Mouse (Mus musculus): ENCODE data around the gene Jarid2. TPM values are rescaled to one million over a fixed set of nuclear protein-coding genes. Genes with fewer than 3 reads are reported as not detected.
A peak's percentile ranks its signal among the peaks of the same experiment; 100 is the strongest.

Jarid2 gene
- polyA plus RNA-seq, 1 experiment from 2014 or later: 33.3 TPM

GRCm38 (mm10) chr13:44933575-44933974, 204.3 kb downstream of the Jarid2 start:
- H3K9ac ChIP-seq: no peak overlapping the region
- no peaks in the 10 kb centered on the region for H3K27me3 ChIP-seq
- peaks cover 10% of the 10 kb centered on the region for H3K36me3 ChIP-seq
- no peak overlapping the region for H3K4me3 ChIP-seq
- 72% methylated on average over 7 of the region's 7 CpGs for WGBS
- no peak for ATAC-seq (ENCODE audit: insufficient number of reproducible peaks, low FRiP score, low TSS enrichment, low read depth)
- H3K4me2 ChIP-seq: no peak overlapping the region
- peaks cover 7% of the 10 kb centered on the region; the same call in 1 of the 2 replicates for H3K4me1 ChIP-seq
- no peak overlapping the region for H3K27ac ChIP-seq
- H3K9me3 ChIP-seq: no peaks in the 10 kb centered on the region

DNA sequence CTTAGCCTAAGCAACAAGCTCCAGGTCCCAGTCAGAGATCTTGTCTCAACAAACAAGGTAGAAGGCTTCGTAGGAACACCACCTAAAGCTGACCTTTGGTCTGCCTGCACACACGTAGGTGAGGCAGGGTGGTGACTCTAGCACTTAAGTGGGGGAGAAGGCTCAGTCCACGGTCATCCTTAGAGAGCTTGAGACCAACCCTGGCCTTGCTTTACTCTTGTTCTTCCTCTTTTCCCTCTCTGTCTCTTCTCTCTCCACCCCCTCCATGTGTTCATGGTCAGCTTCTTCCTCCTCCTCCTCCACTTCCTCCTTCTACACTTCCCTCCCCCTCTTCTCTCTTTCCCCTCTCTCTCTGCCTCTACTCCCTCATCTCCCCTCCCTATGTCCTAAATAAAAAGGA, 208.4 kb downstream of the Jarid2 start:
- Histone ChIP-seq H3K9ac (no peak overlapping the region), H3K27me3 (no peaks in the 10 kb centered on the region), H3K4me1 (peaks cover 12% of the 10 kb centered on the region; the same call in 1 of the 2 replicates), H3K36me3 (no peaks in the 10 kb centered on the region), H3K9me3 (no peaks in the 10 kb centered on the region), H3K4me2 (no peak overlapping the region), H3K4me3 (no peak overlapping the region), H3K27ac (no peak overlapping the region)
- 84% methylated on average over 3 of the region's 3 CpGs for WGBS
- no peak for ATAC-seq (ENCODE audit: insufficient number of reproducible peaks, low FRiP score, low TSS enrichment, low read depth)

GRCm38 (mm10) chr13:44939326-44940035, 210.2 kb downstream of the Jarid2 start:
- Histone ChIP-seq H3K9ac (no peak overlapping the region), H3K4me3 (no peak overlapping the region), H3K27ac (no peak overlapping the region), H3K4me2 (no peak overlapping the region), H3K9me3 (no peaks in the 10 kb centered on the region), H3K36me3 (no peaks in the 10 kb centered on the region; the same call in 1 of the 2 replicates), H3K27me3 (no peaks in the 10 kb centered on the region), H3K4me1 (0 out of 2 replicates have a peak, but pooled peaks cover 10% of the 10 kb centered on the region)
- 70% methylated on average over 8 of the region's 8 CpGs for WGBS
- no peak for ATAC-seq (ENCODE audit: insufficient number of reproducible peaks, low FRiP score, low TSS enrichment, low read depth)

GRCm38 (mm10) chr13:44943618-44944017, 214.3 kb downstream of the Jarid2 start:
- no peak overlapping the region for H3K27ac ChIP-seq
- H3K4me3 ChIP-seq: no peak overlapping the region
- 58% methylated on average over 2 of the region's 2 CpGs for WGBS
- H3K9ac ChIP-seq: no peak overlapping the region
- no peaks in the 10 kb centered on the region for H3K27me3 ChIP-seq
- H3K36me3 ChIP-seq: no peaks in the 10 kb centered on the region; the same call in 1 of the 2 replicates
- H3K4me1 ChIP-seq: peaks cover 22% of the 10 kb centered on the region; the same call in 1 of the 2 replicates
- no peaks in the 10 kb centered on the region for H3K9me3 ChIP-seq
- ATAC-seq (ENCODE audit: insufficient number of reproducible peaks, low FRiP score, low TSS enrichment, low read depth): no peak
- H3K4me2 ChIP-seq: no peak overlapping the region

- WGBS: 36% methylated on average over 8 of the region's 8 CpGs
- ATAC-seq (ENCODE audit: insufficient number of reproducible peaks, low FRiP score, low TSS enrichment, low read depth): no peak
- Histone ChIP-seq H3K4me3 (peak overlapping the region; percentile 8; the same call in 1 of the 2 replicates), H3K9me3 (no peaks in the 10 kb centered on the region), H3K27ac (no peak overlapping the region), H3K27me3 (no peaks in the 10 kb centered on the region), H3K36me3 (no peaks in the 10 kb centered on the region; the same call in 1 of the 2 replicates), H3K4me2 (peak overlapping the region; percentile 19; the same call in 1 of the 2 replicates), H3K4me1 (peaks cover 16% of the 10 kb centered on the region; the same call in 1 of the 2 replicates), H3K9ac (no peak overlapping the region)
Observed at GRCm38 (mm10) chr13:44946880-44947635, 217.8 kb downstream of the Jarid2 start.

DNA sequence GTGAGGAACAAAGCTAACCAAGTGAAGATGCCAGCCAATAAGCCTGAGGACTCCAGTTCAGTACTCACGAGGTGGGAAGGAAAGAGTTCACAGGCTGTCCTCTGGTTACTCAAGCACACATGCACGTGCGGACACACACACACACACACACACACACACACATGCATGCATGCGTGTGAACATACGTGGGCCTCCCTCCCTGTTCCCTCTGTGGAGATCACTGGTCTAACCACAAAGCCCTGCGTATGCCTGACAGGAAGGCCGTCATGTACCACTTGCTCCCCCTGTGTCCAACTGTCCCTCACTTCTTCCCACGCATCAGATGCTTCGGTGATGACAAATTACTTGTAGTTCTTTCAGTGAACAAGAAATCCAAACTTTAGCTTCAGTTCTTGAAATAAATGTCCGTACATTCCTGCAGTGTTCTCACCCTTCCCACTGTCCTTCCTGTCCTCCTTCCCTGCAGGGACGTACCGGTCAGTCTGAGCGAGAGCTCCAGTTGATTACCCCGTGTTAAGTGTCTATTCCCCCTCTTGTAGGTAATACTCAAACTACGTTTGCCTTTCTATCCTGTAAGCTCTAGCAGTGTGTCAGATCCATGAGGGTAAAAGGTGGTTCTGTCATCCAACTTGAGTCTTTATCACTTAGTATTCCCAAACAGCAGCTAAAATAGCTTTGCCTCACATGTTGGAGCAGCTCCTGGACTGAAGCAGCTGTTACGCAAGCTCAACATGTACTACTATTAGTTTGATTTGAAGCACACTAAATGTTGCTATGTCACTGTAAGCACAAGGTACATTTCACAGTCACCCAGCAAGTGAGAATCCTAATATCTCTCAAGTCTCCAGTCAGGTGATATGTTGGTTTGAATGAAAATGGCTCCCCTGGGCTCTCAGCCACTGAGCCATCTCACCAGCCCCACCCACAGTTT, 219.3 kb downstream of the Jarid2 start:
- 90% methylated on average over 16 of the region's 16 CpGs for WGBS
- no peaks in the 10 kb centered on the region for H3K27me3 ChIP-seq

GRCm38 (mm10) chr13:44952393-44953086, 223.3 kb downstream of the Jarid2 start:
- H3K4me1 ChIP-seq: peaks cover 2% of the 10 kb centered on the region; the same call in 1 of the 2 replicates
- no peaks in the 10 kb centered on the region for H3K36me3 ChIP-seq
- H3K4me2 ChIP-seq: no peak overlapping the region
- H3K27ac ChIP-seq: no peak overlapping the region
- no peak overlapping the region for H3K4me3 ChIP-seq
- no peak overlapping the region for H3K9ac ChIP-seq
- no peak for ATAC-seq (ENCODE audit: insufficient number of reproducible peaks, low FRiP score, low TSS enrichment, low read depth)
- WGBS: 46% methylated on average over 10 of the region's 10 CpGs
- H3K9me3 ChIP-seq: no peaks in the 10 kb centered on the region
- no peaks in the 10 kb centered on the region for H3K27me3 ChIP-seq

More for the DNA sequence above, 219.3 kb downstream of the Jarid2 start:
- ATAC-seq (ENCODE audit: insufficient number of reproducible peaks, low FRiP score, low TSS enrichment, low read depth): no peak
- H3K27ac ChIP-seq: no peak overlapping the region
- no peak overlapping the region for H3K9ac ChIP-seq
- H3K4me2 ChIP-seq: no peak overlapping the region
- H3K36me3 ChIP-seq: no peaks in the 10 kb centered on the region; the same call in 1 of the 2 replicates
- H3K9me3 ChIP-seq: no peaks in the 10 kb centered on the region
- peaks cover 11% of the 10 kb centered on the region; the same call in 1 of the 2 replicates for H3K4me1 ChIP-seq
- H3K4me3 ChIP-seq: no peak overlapping the region

DNA sequence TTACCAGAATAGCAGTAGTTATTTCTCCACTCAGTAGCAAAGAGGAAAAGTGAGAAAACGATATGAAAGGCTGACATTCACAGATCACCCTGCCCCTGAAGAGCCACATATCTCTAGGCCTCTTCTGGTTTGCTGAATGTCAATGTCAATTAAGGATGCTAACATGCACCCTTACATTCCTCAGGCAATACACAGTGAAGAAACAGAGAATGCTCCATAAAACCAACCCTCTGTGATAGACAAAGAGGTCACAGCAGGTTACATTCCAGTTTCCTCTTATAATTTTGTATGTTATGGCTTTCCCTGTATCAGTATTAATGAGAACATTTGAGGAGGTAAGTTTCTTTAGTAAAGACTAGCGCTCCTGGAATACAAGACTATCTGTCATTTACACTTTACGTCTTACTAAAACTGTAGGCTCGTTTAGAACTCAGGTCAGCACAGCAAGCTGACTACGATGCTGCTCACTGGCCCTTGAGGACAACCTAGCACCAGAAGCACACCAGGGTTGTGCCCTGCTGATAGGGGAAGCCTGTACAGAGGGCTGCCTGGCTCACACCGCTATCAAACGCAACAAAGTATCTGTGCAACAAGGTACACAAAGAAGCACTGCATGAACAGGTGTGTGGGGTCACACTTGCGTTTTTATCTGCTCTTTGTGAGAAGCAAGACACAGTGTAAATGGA, 224.4 kb downstream of the Jarid2 start:
- Histone ChIP-seq H3K27ac (no peak overlapping the region), H3K4me1 (no peaks in the 10 kb centered on the region), H3K4me3 (no peak overlapping the region), H3K27me3 (no peaks in the 10 kb centered on the region), H3K4me2 (no peak overlapping the region), H3K9me3 (no peaks in the 10 kb centered on the region), H3K9ac (no peak overlapping the region), H3K36me3 (no peaks in the 10 kb centered on the region)
- no peak for ATAC-seq (ENCODE audit: insufficient number of reproducible peaks, low FRiP score, low TSS enrichment, low read depth)
- 82% methylated on average over 8 of the region's 8 CpGs for WGBS

DNA sequence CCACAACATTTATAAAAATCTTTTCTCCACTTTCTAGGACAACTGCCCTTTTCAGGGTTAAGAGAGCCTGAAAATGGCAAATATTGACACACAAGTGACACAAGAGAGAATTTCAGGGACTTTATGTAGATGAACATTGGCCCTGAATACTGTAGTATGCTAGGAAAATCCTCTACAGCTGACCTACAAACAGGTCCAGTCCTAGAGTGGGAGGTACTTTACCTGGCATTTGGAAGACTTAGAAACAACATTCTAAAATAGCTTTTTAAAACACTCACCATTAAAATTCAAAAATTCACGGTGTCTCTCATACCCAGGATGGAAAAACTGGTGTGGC, 224.9 kb downstream of the Jarid2 start:
- H3K9me3 ChIP-seq: no peaks in the 10 kb centered on the region
- H3K4me2 ChIP-seq: no peak overlapping the region
- H3K27ac ChIP-seq: no peak overlapping the region
- H3K27me3 ChIP-seq: no peaks in the 10 kb centered on the region
- no peaks in the 10 kb centered on the region for H3K36me3 ChIP-seq
- H3K4me1 ChIP-seq: no peaks in the 10 kb centered on the region
- ATAC-seq (ENCODE audit: insufficient number of reproducible peaks, low FRiP score, low TSS enrichment, low read depth): no peak
- WGBS: 91% methylated on average over 1 of the region's 1 CpGs
- H3K4me3 ChIP-seq: no peak overlapping the region
- H3K9ac ChIP-seq: no peak overlapping the region

- Histone ChIP-seq H3K4me1 (no peaks in the 10 kb centered on the region), H3K27me3 (no peaks in the 10 kb centered on the region), H3K9ac (no peak overlapping the region), H3K9me3 (no peaks in the 10 kb centered on the region), H3K4me2 (no peak overlapping the region), H3K36me3 (no peaks in the 10 kb centered on the region), H3K27ac (no peak overlapping the region), H3K4me3 (no peak overlapping the region)
- 92% methylated on average over 6 of the region's 6 CpGs for WGBS
- ATAC-seq (ENCODE audit: insufficient number of reproducible peaks, low FRiP score, low TSS enrichment, low read depth): no peak
Observed at GRCm38 (mm10) chr13:44955781-44956180, 226.5 kb downstream of the Jarid2 start.

DNA sequence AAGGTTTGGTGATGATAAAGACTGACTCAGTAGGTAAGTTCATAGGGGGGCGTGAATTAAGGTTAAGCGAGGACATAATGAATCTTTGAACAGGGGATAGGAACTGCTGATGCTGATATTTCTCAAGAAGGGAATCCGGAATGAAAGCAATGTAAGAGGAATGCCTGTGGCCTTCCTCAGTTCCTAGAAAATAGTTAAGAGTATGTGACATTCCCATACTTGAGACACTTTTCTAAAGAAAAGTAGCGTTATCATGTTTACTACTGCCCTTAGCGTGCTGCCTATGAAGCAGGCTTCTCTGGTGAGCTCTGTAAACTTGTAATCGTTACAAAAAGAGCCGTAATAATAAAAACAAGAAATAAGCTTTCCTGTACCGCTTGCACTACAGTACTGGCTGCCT, 227.8 kb downstream of the Jarid2 start:
- WGBS: 57% methylated on average over 8 of the region's 8 CpGs
- no peaks in the 10 kb centered on the region for H3K36me3 ChIP-seq
- H3K27me3 ChIP-seq: no peaks in the 10 kb centered on the region
- H3K4me1 ChIP-seq: no peaks in the 10 kb centered on the region
- no peak overlapping the region for H3K4me2 ChIP-seq
- no peak overlapping the region for H3K4me3 ChIP-seq
- H3K27ac ChIP-seq: no peak overlapping the region
- no peaks in the 10 kb centered on the region for H3K9me3 ChIP-seq
- no peak overlapping the region for H3K9ac ChIP-seq
- ATAC-seq (ENCODE audit: insufficient number of reproducible peaks, low FRiP score, low TSS enrichment, low read depth): no peak
